Mouse (Mus musculus) heart, embryonic 15.5 days (tissue): ENCODE data around the gene Vps52. TPM values are rescaled to one million over a fixed set of nuclear protein-coding genes. Genes with fewer than 3 reads are reported as not detected.

Experiments used
- ATAC-seq: fragments of 200-750 bp; cut with Nextera tagmentation; replicated peaks from 2 replicates; pipeline ENCODE4 v1.8.0; 2017; ENCODE audit warnings: low read depth, moderate TSS enrichment; ENCODE audit not compliant: insufficient number of reproducible peaks, insufficient read depth, low FRiP score
- H3K27ac ChIP-seq: fragments of 300-500 bp; sonication (generic); 2 replicates; pipeline ENCODE4 v1.5.1; 2015; ENCODE audit warnings: mild to moderate bottlenecking, inconsistent platforms
- H3K27me3 ChIP-seq: fragments of 300-500 bp; sonication (generic); 2 replicates; pipeline ENCODE4 v1.6.1; 2015; ENCODE audit warnings: inconsistent platforms
- H3K36me3 ChIP-seq: fragments of 300-500 bp; sonication (generic); 2 replicates; pipeline ENCODE4 v1.6.1; 2015; ENCODE audit warnings: mild to moderate bottlenecking, inconsistent platforms
- H3K4me1 ChIP-seq: fragments of 300-500 bp; sonication (generic); replicated peaks from 2 replicates; pipeline ENCODE4 v1.6.1; 2015; ENCODE audit warnings: inconsistent platforms
- H3K4me2 ChIP-seq: fragments of 300-500 bp; sonication (generic); 2 replicates; pipeline ENCODE4 v1.6.1; 2015; ENCODE audit warnings: inconsistent platforms, mild to moderate bottlenecking, moderate library complexity
- H3K4me3 ChIP-seq: fragments of 300-500 bp; sonication (generic); 2 replicates; pipeline ENCODE4 v1.5.1; 2015; ENCODE audit warnings: mild to moderate bottlenecking, inconsistent platforms
- H3K9ac ChIP-seq: fragments of 300-500 bp; sonication (generic); 2 replicates; pipeline ENCODE4 v1.6.1; 2015; ENCODE audit warnings: mild to moderate bottlenecking, inconsistent platforms
- H3K9me3 ChIP-seq: fragments of 300-500 bp; sonication (generic); replicated peaks from 2 replicates; pipeline ENCODE4 v1.6.1; 2016; ENCODE audit warnings: inconsistent platforms
- WGBS: fragments of 180-500 bp; shearing (Covaris S2); methylation state at CpG from one replicate; pipeline ENCODE4 v1.1.7; 2015; ENCODE audit warnings: mixed read lengths; 5-methylcytosine and 5-hydroxymethylcytosine counted together
- polyA plus RNA-seq: library from polyadenylated mRNA; unstranded; fragments of >200 nt; fragmentation: Nextera tagmentation; extraction: Ambion mirVana; gene quantifications from 2 replicates; pipeline ENCODE4 v1.2.1, GENCODE M21; 2015

The Vps52 gene
- polyA plus RNA-seq, 1 experiment from 2014 or later: 35.5 TPM

GRCm38 (mm10) chr17:33915671-33916250, 39.9 kb upstream of the Vps52 start, which contains the start of the genes Tapbp and Zbtb22:
TSS of gene Tapbp (plus strand) at chr17:33915899.
TSS of gene Zbtb22 (plus strand) at chr17:33915904.
- Histone ChIP-seq H3K4me2 (peak within 1 kb of the TSS; percentile 78), H3K36me3 (peaks cover 39% of the 10 kb centered on the region), H3K4me1 (peaks cover 41% of the 10 kb centered on the region), H3K9ac (peak within 1 kb of the TSS; percentile 57), H3K27me3 (no peaks in the 10 kb centered on the region), H3K4me3 (peak within 1 kb of the TSS; percentile 66), H3K27ac (peak within 1 kb of the TSS; percentile 85), H3K9me3 (no peaks in the 10 kb centered on the region)
- 0% methylated on average over 28 of the region's 34 CpGs for WGBS
- peak; percentile 90 for ATAC-seq

- Histone ChIP-seq H3K4me3 (peak overlapping the region; percentile 66), H3K27me3 (no peaks in the 10 kb centered on the region), H3K4me2 (peak overlapping the region; percentile 78), H3K9me3 (no peaks in the 10 kb centered on the region), H3K4me1 (peaks cover 44% of the 10 kb centered on the region), H3K27ac (peak overlapping the region; percentile 85), H3K36me3 (peaks cover 35% of the 10 kb centered on the region), H3K9ac (peak overlapping the region; percentile 57)
- peak; percentile 8 for ATAC-seq
- WGBS: 1% methylated on average over 9 of the region's 20 CpGs
Observed at GRCm38 (mm10) chr17:33916294-33916693, 39.3 kb upstream of the Vps52 start.

DNA sequence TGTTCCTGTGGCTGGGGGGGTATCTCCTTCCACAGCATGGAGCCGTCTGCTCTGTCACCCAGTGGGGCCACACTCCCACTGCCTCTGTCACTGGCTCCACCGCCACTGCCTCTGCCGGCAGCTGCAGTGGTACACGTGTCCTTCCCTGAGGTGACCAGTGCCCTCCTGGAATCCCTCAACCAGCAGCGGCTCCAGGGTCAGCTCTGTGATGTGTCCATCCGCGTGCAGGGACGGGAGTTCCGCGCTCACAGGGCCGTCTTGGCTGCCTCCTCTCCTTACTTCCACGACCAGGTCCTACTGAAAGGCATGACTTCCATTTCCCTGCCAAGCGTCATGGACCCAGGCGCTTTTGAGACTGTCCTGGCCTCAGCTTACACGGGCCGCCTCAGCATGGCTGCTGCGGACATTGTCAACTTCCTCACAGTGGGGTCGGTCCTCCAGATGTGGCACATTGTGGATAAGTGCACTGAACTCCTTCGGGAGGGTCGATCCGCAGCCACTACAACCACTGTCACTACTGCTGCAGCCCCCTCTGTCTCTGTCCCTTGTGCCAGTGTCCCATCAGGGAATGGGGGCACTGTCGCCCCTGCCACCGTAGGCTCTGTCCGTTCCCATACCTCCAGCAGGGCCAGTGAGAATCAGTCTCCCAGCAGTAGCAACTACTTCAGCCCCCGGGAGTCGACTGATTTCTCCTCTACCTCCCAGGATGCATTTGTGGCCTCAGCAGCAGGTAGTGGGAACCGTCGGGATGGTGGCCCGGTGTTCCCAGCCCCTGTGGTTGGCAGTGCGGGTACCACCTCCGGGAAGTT, 38.6 kb upstream of the Vps52 start:
- H3K4me3 ChIP-seq: peak overlapping the region; percentile 66
- H3K4me1 ChIP-seq: peaks cover 45% of the 10 kb centered on the region
- H3K4me2 ChIP-seq: peak overlapping the region; percentile 78
- H3K9me3 ChIP-seq: no peaks in the 10 kb centered on the region
- WGBS: 67% methylated on average over 31 of the region's 31 CpGs
- peak overlapping the region; percentile 57 for H3K9ac ChIP-seq
- no peaks in the 10 kb centered on the region for H3K27me3 ChIP-seq
- no peak for ATAC-seq
- H3K36me3 ChIP-seq: peaks cover 28% of the 10 kb centered on the region
- peak overlapping the region; percentile 85 for H3K27ac ChIP-seq

DNA sequence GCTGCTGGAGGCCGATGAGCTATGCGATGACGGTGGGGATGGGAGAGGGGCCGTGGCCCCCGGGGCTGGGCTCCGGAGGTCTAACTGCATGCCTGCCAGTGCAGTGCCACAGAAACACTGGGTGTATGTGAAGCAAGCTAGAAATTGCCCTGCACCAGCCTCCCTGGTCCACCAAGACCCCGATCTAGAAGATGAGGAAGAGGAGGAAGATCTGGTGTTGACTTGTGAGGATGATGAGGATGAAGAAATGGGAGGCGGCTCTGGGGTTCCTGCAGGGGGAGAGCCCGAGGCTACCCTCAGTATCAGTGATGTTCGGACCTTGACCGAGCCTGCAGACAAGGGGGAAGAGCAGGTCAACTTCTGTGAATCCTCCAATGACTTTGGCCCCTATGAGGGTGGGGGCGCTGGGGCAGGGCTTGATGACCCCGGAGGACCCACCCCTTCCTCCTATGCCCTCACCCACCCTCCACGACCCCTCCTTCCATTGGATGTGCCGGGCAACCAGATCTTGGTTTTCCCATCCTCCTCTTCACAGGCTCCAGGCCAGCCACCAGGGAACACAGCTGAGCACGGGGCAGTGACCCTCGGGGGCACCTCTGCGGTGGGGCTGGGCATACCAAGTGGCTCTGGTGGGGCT, 37.8 kb upstream of the Vps52 start:
- no peak overlapping the region for H3K4me3 ChIP-seq
- peak overlapping the region; percentile 98; the same call in 1 of the 2 replicates for H3K4me2 ChIP-seq
- 82% methylated on average over 18 of the region's 18 CpGs for WGBS

GRCm38 (mm10) chr17:33918293-33919203, 37.1 kb upstream of the Vps52 start:
- H3K4me3 ChIP-seq: peak overlapping the region; percentile 72
- ATAC-seq: no peak
- 52% methylated on average over 37 of the region's 37 CpGs for WGBS
- H3K27ac ChIP-seq: peak overlapping the region; percentile 86
- H3K9ac ChIP-seq: peak overlapping the region; percentile 82
- H3K36me3 ChIP-seq: peaks cover 15% of the 10 kb centered on the region
- H3K27me3 ChIP-seq: no peaks in the 10 kb centered on the region
- peaks cover 45% of the 10 kb centered on the region for H3K4me1 ChIP-seq
- no peaks in the 10 kb centered on the region for H3K9me3 ChIP-seq
- peak overlapping the region; percentile 98 for H3K4me2 ChIP-seq

More for the DNA sequence above, 37.8 kb upstream of the Vps52 start:
- H3K9ac ChIP-seq: no peak overlapping the region
- H3K4me1 ChIP-seq: peaks cover 45% of the 10 kb centered on the region
- H3K36me3 ChIP-seq: peaks cover 21% of the 10 kb centered on the region
- H3K9me3 ChIP-seq: no peaks in the 10 kb centered on the region
- no peak overlapping the region for H3K27ac ChIP-seq
- ATAC-seq: no peak
- H3K27me3 ChIP-seq: no peaks in the 10 kb centered on the region

DNA sequence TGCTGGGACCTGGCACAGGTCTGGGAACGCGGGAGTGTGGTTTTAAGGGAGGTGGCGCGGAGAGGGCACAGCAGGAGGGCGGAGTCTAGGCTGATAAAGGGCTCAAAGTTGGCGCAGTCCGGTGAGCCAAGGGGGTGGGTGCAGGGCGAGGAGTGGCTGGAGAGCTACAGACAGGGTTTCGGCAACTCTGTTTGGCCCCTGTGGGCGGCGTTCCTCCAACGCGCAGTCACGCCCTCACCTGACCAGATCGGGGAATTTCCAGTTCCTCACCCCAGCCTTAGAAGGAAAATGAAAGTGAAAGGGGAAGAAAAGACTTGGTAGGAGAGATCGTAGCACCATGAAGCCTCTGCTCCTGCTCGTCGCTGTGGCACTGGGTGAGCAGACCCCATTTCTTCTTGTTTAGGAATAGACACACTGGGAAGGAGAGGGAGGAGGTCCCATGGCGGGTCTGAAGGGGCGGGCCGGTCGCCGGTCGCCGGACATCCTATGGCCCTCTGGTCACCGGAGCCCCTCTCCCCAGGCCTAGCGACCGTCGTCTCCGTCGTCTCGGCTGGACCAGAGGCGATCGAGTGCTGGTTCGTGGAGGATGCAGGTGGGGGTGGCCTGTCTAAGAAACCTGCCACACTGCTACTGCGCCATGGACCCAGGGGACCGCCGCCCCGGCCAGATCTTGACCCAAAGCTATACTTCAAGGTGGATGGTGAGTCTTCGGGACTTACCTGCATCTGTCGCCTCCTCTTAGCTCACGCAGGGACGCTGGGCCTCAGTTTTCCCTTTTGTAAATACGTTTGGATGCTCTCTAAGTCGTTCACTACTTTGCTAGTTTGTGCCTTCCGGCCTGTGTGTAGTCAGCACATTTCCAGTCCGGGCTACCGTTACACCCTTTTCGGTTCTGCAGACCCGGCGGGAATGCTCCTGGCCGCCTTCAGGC, 36.0 kb upstream of the Vps52 start:
- H3K36me3 ChIP-seq: peaks cover 5% of the 10 kb centered on the region; the same call in 1 of the 2 replicates
- H3K27ac ChIP-seq: peak overlapping the region; percentile 86
- peaks cover 40% of the 10 kb centered on the region for H3K4me1 ChIP-seq
- H3K9me3 ChIP-seq: no peaks in the 10 kb centered on the region
- no peaks in the 10 kb centered on the region for H3K27me3 ChIP-seq
- peak overlapping the region; percentile 98 for H3K4me2 ChIP-seq
- under 1% methylated on average over 52 of the region's 52 CpGs for WGBS
- H3K4me3 ChIP-seq: peak overlapping the region; percentile 72
- peak; percentile 37 for ATAC-seq
- peak overlapping the region; percentile 82 for H3K9ac ChIP-seq

- ATAC-seq: no peak; the same call in 1 of the 2 replicates
- no peaks in the 10 kb centered on the region for H3K9me3 ChIP-seq
- under 1% methylated on average over 36 of the region's 36 CpGs for WGBS
- H3K27me3 ChIP-seq: no peaks in the 10 kb centered on the region
- no peaks in the 10 kb centered on the region for H3K36me3 ChIP-seq
- peak overlapping the region; percentile 82 for H3K9ac ChIP-seq
- peak overlapping the region; percentile 98 for H3K4me2 ChIP-seq
- H3K4me1 ChIP-seq: peaks cover 33% of the 10 kb centered on the region
- H3K27ac ChIP-seq: peak overlapping the region; percentile 86
- H3K4me3 ChIP-seq: peak overlapping the region; percentile 72
Observed at GRCm38 (mm10) chr17:33920282-33921097, 35.1 kb upstream of the Vps52 start.

- 80% methylated on average over 7 of the region's 7 CpGs for WGBS
Observed at GRCm38 (mm10) chr17:33921361-33921760, 34.3 kb upstream of the Vps52 start.

GRCm38 (mm10) chr17:33924577-33925283, 30.9 kb upstream of the Vps52 start:
- no peak overlapping the region for H3K9ac ChIP-seq
- H3K4me3 ChIP-seq: no peak overlapping the region
- H3K4me1 ChIP-seq: peaks cover 25% of the 10 kb centered on the region
- no peaks in the 10 kb centered on the region for H3K9me3 ChIP-seq
- H3K27ac ChIP-seq: no peak overlapping the region
- WGBS: 77% methylated on average over 10 of the region's 10 CpGs
- no peak for ATAC-seq
- H3K27me3 ChIP-seq: no peaks in the 10 kb centered on the region
- peaks cover 5% of the 10 kb centered on the region; the same call in 1 of the 2 replicates for H3K36me3 ChIP-seq
- no peak overlapping the region for H3K4me2 ChIP-seq

More at GRCm38 (mm10) chr17:33921361-33921760, 34.3 kb upstream of the Vps52 start:
- Histone ChIP-seq H3K4me2 (peak overlapping the region; percentile 98), H3K4me1 (peaks cover 32% of the 10 kb centered on the region), H3K27me3 (no peaks in the 10 kb centered on the region), H3K36me3 (peaks cover 3% of the 10 kb centered on the region; the same call in 1 of the 2 replicates), H3K4me3 (peak overlapping the region; percentile 72; the same call in 1 of the 2 replicates), H3K9ac (no peak overlapping the region), H3K27ac (no peak overlapping the region), H3K9me3 (no peaks in the 10 kb centered on the region)
- no peak for ATAC-seq
